Mouse (Mus musculus): Measurements from ENCODE around the gene Setd7. TPM values are rescaled to one million over a fixed set of nuclear protein-coding genes. Genes with fewer than 3 reads are reported as not detected.

The Setd7 gene
- polyA plus RNA-seq, 1 experiment from 2014 or later = 7.3 TPM

GRCm38 (mm10) chr3:51552197-51552596 is 8.5 kb downstream of the Setd7 start:
- Histone ChIP-seq H3K9ac (ENCODE audit: low read depth, low read length) (no peak overlapping the region), H3K4me2 (ENCODE audit: low read depth, low read length) (no peak overlapping the region), H3K27me3 (replicated peaks; ENCODE audit: control insufficient read depth, insufficient read depth, low read length) (no peaks in the 10 kb centered on the region), H3K27ac (replicated peaks; ENCODE audit: low read depth, low read length) (no peak overlapping the region; the same call in 1 of the 2 replicates), H3K36me3 (ENCODE audit: control insufficient read depth, insufficient read depth, low read length) (peaks cover 18% of the 10 kb centered on the region), H3K9me3 (ENCODE audit: control insufficient read depth, low read length) (no peaks in the 10 kb centered on the region), H3K4me3 (ENCODE audit: low read depth, low read length) (no peak overlapping the region), H3K4me1 (ENCODE audit: control insufficient read depth, insufficient read depth, low read length) (peaks cover 12% of the 10 kb centered on the region)
- DNase-seq (ENCODE audit: low spot score) (no peak), ATAC-seq (ENCODE audit: low read depth) (no peak)
- WGBS = 60% methylated on average over 2 of the region's 2 CpGs

DNA sequence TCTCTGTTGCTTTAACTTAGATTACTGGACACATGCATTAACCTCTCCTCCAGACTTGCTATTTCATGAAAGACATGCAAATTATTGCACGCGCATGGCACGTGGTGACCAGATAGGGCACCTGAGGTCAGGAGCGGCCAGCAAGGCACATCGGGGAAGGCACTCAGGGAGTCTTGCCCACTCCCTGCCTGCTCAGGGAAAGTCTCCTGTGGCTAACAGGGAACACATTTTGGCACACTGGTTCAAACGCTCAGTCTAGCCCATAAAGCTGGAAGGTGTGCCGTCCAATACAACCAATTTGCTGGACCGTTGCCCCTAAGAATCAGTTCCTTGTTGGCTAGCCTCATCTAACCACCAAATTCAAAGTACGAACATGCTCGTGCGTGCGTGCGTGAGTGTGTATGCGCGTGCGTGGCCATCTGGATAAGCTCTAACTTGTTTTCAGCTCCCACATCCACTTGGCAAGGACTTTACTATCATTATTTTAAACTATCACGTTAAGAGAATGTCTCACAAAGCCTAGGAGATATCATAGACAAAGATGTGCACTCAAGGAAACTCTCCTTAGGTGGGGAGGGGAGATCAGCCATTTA is 11.6 kb downstream of the Setd7 start:
- H3K4me2 ChIP-seq (ENCODE audit: low read depth, low read length) = no peak overlapping the region
- peaks cover 10% of the 10 kb centered on the region for H3K4me1 ChIP-seq (ENCODE audit: control insufficient read depth, insufficient read depth, low read length)
- no peak overlapping the region for H3K27ac ChIP-seq (replicated peaks; ENCODE audit: low read depth, low read length)
- WGBS = 80% methylated on average over 17 of the region's 17 CpGs
- no peaks in the 10 kb centered on the region for H3K27me3 ChIP-seq (replicated peaks; ENCODE audit: control insufficient read depth, insufficient read depth, low read length)
- ATAC-seq (ENCODE audit: low read depth) (no peak), DNase-seq (ENCODE audit: low spot score) (no peak)
- no peak overlapping the region for H3K9ac ChIP-seq (ENCODE audit: low read depth, low read length)
- H3K9me3 ChIP-seq (ENCODE audit: control insufficient read depth, low read length) = no peaks in the 10 kb centered on the region
- peaks cover 23% of the 10 kb centered on the region for H3K36me3 ChIP-seq (ENCODE audit: control insufficient read depth, insufficient read depth, low read length)
- no peak overlapping the region for H3K4me3 ChIP-seq (ENCODE audit: low read depth, low read length)

DNA sequence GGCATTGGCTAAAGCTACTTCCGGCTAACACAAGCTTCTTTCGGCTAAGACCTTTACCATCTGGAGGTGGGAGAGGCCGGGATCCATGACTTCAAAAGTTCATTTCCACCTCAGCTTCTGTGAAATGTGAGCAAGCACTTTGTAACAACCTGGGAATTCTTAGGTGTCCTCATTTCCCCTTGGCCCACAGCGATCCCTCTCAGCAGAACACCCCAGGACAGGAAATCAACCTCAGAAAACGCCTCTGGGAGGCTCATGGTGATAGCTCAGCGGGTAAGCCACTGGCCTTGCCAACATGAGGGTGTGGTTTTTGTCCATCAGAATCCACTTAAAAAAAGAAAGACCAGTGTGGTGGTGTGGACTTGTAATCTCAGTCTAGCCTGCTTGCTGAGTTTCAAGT is 13.1 kb downstream of the Setd7 start:
- Histone ChIP-seq H3K4me2 (ENCODE audit: low read depth, low read length) (no peak overlapping the region), H3K9ac (ENCODE audit: low read depth, low read length) (no peak overlapping the region), H3K4me3 (ENCODE audit: low read depth, low read length) (no peak overlapping the region), H3K36me3 (ENCODE audit: control insufficient read depth, insufficient read depth, low read length) (peaks cover 30% of the 10 kb centered on the region), H3K9me3 (ENCODE audit: control insufficient read depth, low read length) (no peaks in the 10 kb centered on the region), H3K27ac (replicated peaks; ENCODE audit: low read depth, low read length) (no peak overlapping the region), H3K27me3 (replicated peaks; ENCODE audit: control insufficient read depth, insufficient read depth, low read length) (no peaks in the 10 kb centered on the region), H3K4me1 (ENCODE audit: control insufficient read depth, insufficient read depth, low read length) (peaks cover 2% of the 10 kb centered on the region)
- ATAC-seq (ENCODE audit: low read depth) = no peak
- WGBS = 76% methylated on average over 6 of the region's 6 CpGs
- DNase-seq (ENCODE audit: low spot score) = no peak

DNA sequence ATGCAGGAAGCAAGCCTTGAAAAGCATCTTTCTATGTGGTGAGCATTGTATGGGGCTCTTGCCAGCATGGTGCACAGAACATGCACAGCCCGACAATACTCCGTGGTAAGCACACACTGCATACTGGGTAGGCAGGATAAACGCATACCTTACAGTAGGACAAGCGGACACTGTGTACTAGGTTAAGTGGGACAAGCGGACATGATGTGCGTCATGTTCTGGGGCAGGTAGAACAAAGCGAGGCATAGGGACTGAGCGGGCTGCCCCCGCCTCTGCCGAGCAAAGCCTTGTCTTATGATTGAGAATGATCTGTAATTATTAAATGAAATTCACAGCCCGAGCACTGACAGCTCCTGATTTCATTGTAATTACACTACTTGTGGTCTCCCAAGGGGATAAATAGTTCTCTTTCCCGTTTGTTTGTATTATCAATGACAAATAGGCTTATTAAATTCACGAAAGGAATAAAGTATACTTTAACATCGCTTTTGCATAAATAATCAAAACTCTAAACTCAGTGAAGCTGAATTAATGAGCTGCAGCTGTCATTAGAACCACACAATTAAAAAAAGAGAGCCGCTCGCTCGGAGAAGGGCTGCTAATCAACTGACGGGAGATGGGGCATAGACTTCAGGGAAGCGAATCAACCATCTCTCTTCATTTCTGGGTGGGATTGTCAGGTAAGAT is 16.1 kb downstream of the Setd7 start:
- Histone ChIP-seq H3K4me3 (ENCODE audit: low read depth, low read length) (no peak overlapping the region), H3K4me1 (ENCODE audit: control insufficient read depth, insufficient read depth, low read length) (no peaks in the 10 kb centered on the region), H3K4me2 (ENCODE audit: low read depth, low read length) (no peak overlapping the region), H3K9ac (ENCODE audit: low read depth, low read length) (no peak overlapping the region), H3K36me3 (ENCODE audit: control insufficient read depth, insufficient read depth, low read length) (peaks cover 50% of the 10 kb centered on the region), H3K9me3 (ENCODE audit: control insufficient read depth, low read length) (no peaks in the 10 kb centered on the region), H3K27me3 (replicated peaks; ENCODE audit: control insufficient read depth, insufficient read depth, low read length) (no peaks in the 10 kb centered on the region), H3K27ac (replicated peaks; ENCODE audit: low read depth, low read length) (no peak overlapping the region)
- no peak for ATAC-seq (ENCODE audit: low read depth)
- WGBS = 84% methylated on average over 19 of the region's 19 CpGs
- DNase-seq (ENCODE audit: low spot score) = no peak

GRCm38 (mm10) chr3:51540659-51541058 is 20.0 kb downstream of the Setd7 start:
- ATAC-seq (ENCODE audit: low read depth) = no peak
- no peaks in the 10 kb centered on the region for H3K27me3 ChIP-seq (replicated peaks; ENCODE audit: control insufficient read depth, insufficient read depth, low read length)
- no peak overlapping the region for H3K4me3 ChIP-seq (ENCODE audit: low read depth, low read length)
- H3K9me3 ChIP-seq (ENCODE audit: control insufficient read depth, low read length) = no peaks in the 10 kb centered on the region
- H3K36me3 ChIP-seq (ENCODE audit: control insufficient read depth, insufficient read depth, low read length) = peaks cover 68% of the 10 kb centered on the region
- H3K9ac ChIP-seq (ENCODE audit: low read depth, low read length) = no peak overlapping the region
- no peak for DNase-seq (ENCODE audit: low spot score)
- H3K4me2 ChIP-seq (ENCODE audit: low read depth, low read length) = no peak overlapping the region
- H3K27ac ChIP-seq (replicated peaks; ENCODE audit: low read depth, low read length) = no peak overlapping the region
- H3K4me1 ChIP-seq (ENCODE audit: control insufficient read depth, insufficient read depth, low read length) = no peaks in the 10 kb centered on the region
- WGBS = 93% methylated on average over 9 of the region's 9 CpGs

DNA sequence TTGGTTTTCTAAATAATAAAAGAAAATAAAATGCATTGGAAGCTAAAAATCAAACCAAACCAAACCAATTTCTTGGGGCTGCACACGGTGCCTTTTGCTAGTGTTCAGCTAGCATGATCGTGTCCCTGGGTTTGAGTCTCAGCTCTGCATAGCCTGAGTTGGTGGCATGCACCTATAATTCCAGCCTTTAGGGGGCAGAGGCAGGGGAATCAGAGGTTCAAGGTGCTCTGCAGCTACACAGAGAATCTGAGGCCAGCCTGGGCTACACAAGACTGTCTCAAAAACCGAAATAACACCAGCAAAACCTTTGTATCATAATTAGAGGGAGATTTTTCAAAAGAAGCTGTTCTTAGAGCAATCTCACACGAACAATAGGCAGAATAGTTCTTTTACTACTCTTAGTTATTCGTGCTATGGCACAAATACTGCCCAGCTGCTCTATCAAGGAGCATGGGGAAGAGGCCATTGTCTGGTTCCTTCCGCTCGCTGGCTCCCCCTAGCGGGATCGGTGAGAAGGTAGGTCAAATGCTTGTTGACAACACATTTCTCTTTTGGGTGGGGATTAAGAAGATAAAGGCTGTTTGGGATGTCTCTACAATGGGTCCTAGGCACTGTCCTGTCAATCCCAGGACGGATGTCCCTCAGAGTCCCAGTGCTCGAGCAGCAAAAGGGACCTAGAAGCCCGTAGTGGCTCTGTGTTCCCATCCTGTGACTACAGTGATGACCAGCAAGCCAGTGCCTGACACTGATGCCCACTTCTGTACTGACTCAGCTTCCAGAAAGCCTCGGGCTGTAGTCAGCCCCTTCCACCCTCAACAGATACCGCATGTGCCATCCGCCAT is 20.9 kb downstream of the Setd7 start:
- ATAC-seq (ENCODE audit: low read depth) (no peak), DNase-seq (ENCODE audit: low spot score) (peak; percentile 39)
- Histone ChIP-seq H3K4me1 (ENCODE audit: control insufficient read depth, insufficient read depth, low read length) (no peaks in the 10 kb centered on the region), H3K4me3 (ENCODE audit: low read depth, low read length) (no peak overlapping the region), H3K4me2 (ENCODE audit: low read depth, low read length) (no peak overlapping the region), H3K27ac (replicated peaks; ENCODE audit: low read depth, low read length) (no peak overlapping the region), H3K9me3 (ENCODE audit: control insufficient read depth, low read length) (no peaks in the 10 kb centered on the region), H3K27me3 (replicated peaks; ENCODE audit: control insufficient read depth, insufficient read depth, low read length) (no peaks in the 10 kb centered on the region), H3K9ac (ENCODE audit: low read depth, low read length) (no peak overlapping the region), H3K36me3 (ENCODE audit: control insufficient read depth, insufficient read depth, low read length) (peaks cover 76% of the 10 kb centered on the region)
- WGBS = 61% methylated on average over 15 of the region's 15 CpGs

- WGBS = 74% methylated on average over 9 of the region's 9 CpGs
- Histone ChIP-seq H3K27me3 (replicated peaks; ENCODE audit: control insufficient read depth, insufficient read depth, low read length) (no peaks in the 10 kb centered on the region), H3K36me3 (ENCODE audit: control insufficient read depth, insufficient read depth, low read length) (peaks cover 92% of the 10 kb centered on the region), H3K9ac (ENCODE audit: low read depth, low read length) (no peak overlapping the region), H3K4me1 (ENCODE audit: control insufficient read depth, insufficient read depth, low read length) (no peaks in the 10 kb centered on the region), H3K9me3 (ENCODE audit: control insufficient read depth, low read length) (no peaks in the 10 kb centered on the region), H3K4me2 (ENCODE audit: low read depth, low read length) (no peak overlapping the region), H3K4me3 (ENCODE audit: low read depth, low read length) (no peak overlapping the region), H3K27ac (replicated peaks; ENCODE audit: low read depth, low read length) (no peak overlapping the region)
- ATAC-seq (ENCODE audit: low read depth) (no peak), DNase-seq (ENCODE audit: low spot score) (no peak)
These were observed 26.7 kb downstream of the Setd7 start for GRCm38 (mm10) chr3:51534013-51534412.

DNA sequence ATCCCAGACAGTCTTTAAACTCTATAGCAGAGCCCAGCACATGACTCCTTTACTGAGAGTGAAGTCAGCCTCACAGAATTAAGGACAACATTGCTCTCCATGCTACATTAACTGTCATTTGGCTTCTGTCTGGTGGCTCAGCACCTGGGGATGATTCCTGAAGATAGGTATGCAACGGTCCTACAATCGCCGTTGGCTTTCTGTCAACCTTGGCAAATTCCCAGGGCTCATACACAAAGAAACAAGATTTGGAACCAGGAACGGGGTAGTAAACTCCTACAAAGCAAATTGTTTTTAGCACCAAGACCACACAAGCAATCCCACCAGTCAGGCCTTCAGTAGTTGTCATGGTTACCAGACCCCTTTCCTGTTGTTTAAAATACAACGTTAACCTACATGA is 27.1 kb downstream of the Setd7 start:
- Histone ChIP-seq H3K36me3 (ENCODE audit: control insufficient read depth, insufficient read depth, low read length) (peaks cover 91% of the 10 kb centered on the region), H3K27ac (replicated peaks; ENCODE audit: low read depth, low read length) (no peak overlapping the region), H3K9me3 (ENCODE audit: control insufficient read depth, low read length) (no peaks in the 10 kb centered on the region), H3K27me3 (replicated peaks; ENCODE audit: control insufficient read depth, insufficient read depth, low read length) (no peaks in the 10 kb centered on the region), H3K4me3 (ENCODE audit: low read depth, low read length) (no peak overlapping the region), H3K4me2 (ENCODE audit: low read depth, low read length) (no peak overlapping the region), H3K9ac (ENCODE audit: low read depth, low read length) (no peak overlapping the region), H3K4me1 (ENCODE audit: control insufficient read depth, insufficient read depth, low read length) (no peaks in the 10 kb centered on the region)
- ATAC-seq (ENCODE audit: low read depth) (no peak), DNase-seq (ENCODE audit: low spot score) (no peak)
- 81% methylated on average over 5 of the region's 5 CpGs for WGBS

Data from embryonic facial prominence, embryonic 14.5 days (tissue).